Mouse (Mus musculus) bone marrow, adult 2 months (tissue): ENCODE measurements around the gene Herc3.

Experiments used
- CTCF ChIP-seq: fragments of 200-500 bp; IDR thresholded peaks from 2 replicates; pipeline ENCODE4 v1.5.1; 2011; ENCODE audit warnings: low read length, control low read depth; ENCODE audit not compliant: control insufficient read depth, insufficient read depth
- POLR2A ChIP-seq: fragments of 200-500 bp; IDR thresholded peaks from 2 replicates; pipeline ENCODE4 v1.6.1; 2011; ENCODE audit warnings: low read depth, mild to moderate bottlenecking, control low read depth, low read length, borderline replicate concordance; ENCODE audit not compliant: control insufficient read depth

DNA sequence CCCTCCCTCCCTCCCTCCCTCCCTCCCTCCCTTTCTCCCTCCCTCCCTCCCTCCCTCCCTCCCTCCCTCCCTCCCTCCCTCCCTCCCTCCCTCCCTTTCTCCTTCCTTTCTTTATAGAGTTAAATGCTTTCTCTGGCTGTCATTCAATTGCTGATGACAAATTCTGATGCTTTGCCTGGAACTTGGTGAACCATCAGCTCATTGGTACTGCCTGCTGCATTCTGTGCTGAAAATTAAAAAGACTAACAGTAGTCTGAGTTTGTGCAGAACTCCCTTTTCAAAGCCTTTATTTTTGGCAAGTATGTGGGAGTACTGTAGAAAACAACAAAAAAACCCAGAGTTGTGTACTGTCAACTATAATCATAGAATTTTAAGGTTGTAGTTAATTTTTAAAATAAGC, 16.9 kb upstream of the Herc3 start:
- no peak for TF ChIP-seq CTCF
- no peak for TF ChIP-seq POLR2A
